Mouse (Mus musculus) R1 (cell line): ENCODE results near the gene Bphl.
A peak's percentile ranks its signal among the peaks of the same experiment; 100 is the strongest.

ENCODE experiments used
- DNase-seq: peaks from one replicate; pipeline ENCODE4 v3.0.0-alpha.2; 2018; ENCODE audit warnings: low read depth, low spot score

The Bphl gene

GRCm38 (mm10) chr13:34037172-34038055 lies at the start of gene Bphl:
Bphl (plus strand) TSS chr13:34037597.
- peak; percentile 96 for DNase-seq

- peak; percentile 24 for DNase-seq
Observed at GRCm38 (mm10) chr13:33989625-33990024, 47.8 kb upstream of the Bphl start.

GRCm38 (mm10) chr13:33995197-33995596 lies 42.2 kb upstream of the Bphl start:
- peak; percentile 89 for DNase-seq

GRCm38 (mm10) chr13:34002058-34003006 lies 35.1 kb upstream of the Bphl start, which contains the start of the genes Ripk1 and Serpinb6a:
Ripk1 (plus strand) TSS chr13:34002363.
Serpinb6a (minus strand) TSS chr13:34002794.
- peak; percentile 95 for DNase-seq

- no peak for DNase-seq
Observed at GRCm38 (mm10) chr13:34003058-34003457, 34.3 kb upstream of the Bphl start.

GRCm38 (mm10) chr13:34007234-34007633 lies 30.2 kb upstream of the Bphl start:
- no peak for DNase-seq

GRCm38 (mm10) chr13:34016927-34017569 lies 20.3 kb upstream of the Bphl start:
- DNase-seq = no peak

GRCm38 (mm10) chr13:34018521-34018920 lies 18.9 kb upstream of the Bphl start:
- DNase-seq = no peak

GRCm38 (mm10) chr13:34021998-34022397 lies 15.4 kb upstream of the Bphl start:
- DNase-seq = no peak

- DNase-seq = no peak
Observed at GRCm38 (mm10) chr13:34032041-34032440, 5.4 kb upstream of the Bphl start.

- DNase-seq = no peak
Observed at GRCm38 (mm10) chr13:34035424-34035823, 2.0 kb upstream of the Bphl start.

GRCm38 (mm10) chr13:34036726-34037125 lies 671 bp upstream of the Bphl start:
- DNase-seq = no peak

GRCm38 (mm10) chr13:34038056-34038432 lies 647 bp downstream of the Bphl start:
- DNase-seq = no peak

GRCm38 (mm10) chr13:34038901-34039341 lies 1.5 kb downstream of the Bphl start:
- no peak for DNase-seq

GRCm38 (mm10) chr13:34040091-34040490 lies 2.7 kb downstream of the Bphl start:
- no peak for DNase-seq

- peak; percentile 61 for DNase-seq
Observed at GRCm38 (mm10) chr13:34043716-34044393, 6.5 kb downstream of the Bphl start.

- no peak for DNase-seq
Observed at GRCm38 (mm10) chr13:34045511-34046249, 8.3 kb downstream of the Bphl start.

- peak; percentile 85 for DNase-seq
Observed at GRCm38 (mm10) chr13:34046421-34047012, 9.1 kb downstream of the Bphl start.

GRCm38 (mm10) chr13:34047526-34047925 lies 10.1 kb downstream of the Bphl start:
- no peak for DNase-seq

- DNase-seq = no peak
Observed at GRCm38 (mm10) chr13:34050479-34050878, 13.1 kb downstream of the Bphl start.
